20 mouse cellular contexts compared by ENCODE assay signal in the genomic region with DNA sequence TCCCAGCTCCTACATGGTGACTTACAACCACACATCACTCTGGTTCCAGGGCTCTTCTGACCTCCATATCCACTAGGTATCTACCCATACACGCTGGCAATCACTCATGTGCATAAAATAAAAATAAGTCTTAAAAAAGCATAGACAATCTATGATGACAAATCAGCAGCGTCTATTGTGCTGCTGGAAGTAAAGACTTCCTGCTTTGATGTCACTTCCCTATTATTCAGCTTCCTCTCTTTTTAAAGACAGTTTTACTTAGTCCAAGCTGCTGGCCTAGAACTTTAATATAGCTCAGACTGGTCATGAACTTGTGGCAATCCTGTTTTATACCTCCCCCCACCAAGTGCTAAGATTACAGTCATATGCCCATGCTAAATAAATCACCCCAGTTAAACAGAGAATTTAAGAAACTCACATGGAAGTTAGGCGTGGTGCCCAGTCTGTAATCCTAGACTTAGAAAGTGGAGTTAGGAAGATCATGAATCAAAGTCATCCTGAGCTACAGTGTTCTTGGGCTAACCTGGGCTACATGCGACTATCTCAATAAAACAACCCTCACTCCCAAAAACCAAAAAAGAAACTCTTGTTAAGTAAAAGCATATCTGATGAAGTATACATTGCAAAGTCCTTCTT. TPM values are rescaled to one million over a fixed set of nuclear protein-coding genes. Genes with fewer than 3 reads are reported as not detected.
DNase-seq lines count a peak whose midpoint lies in the region; ATAC-seq and TF ChIP-seq lines count a peak whose summit lies in the region.
"Had no signal": no experiment of that assay in that cellular context is flagged by ENCODE, and none has a peak within 500 bp of the region (broad histone marks: within the 10 kb centered on the region; RNA-seq: fewer than 3 reads in every experiment).

No protein-coding gene starts in this region.

- H3K27me3 ChIP-seq in midbrain, embryonic 11.5 days (ENCODE audit: control insufficient read depth, insufficient read depth, low read length): no peaks in the 10 kb centered on the region
- H3K27me3 ChIP-seq in intestine, postnatal 0 days (replicated peaks; ENCODE audit: control insufficient read depth, insufficient read depth, low read length): no peaks in the 10 kb centered on the region
- H3K27me3 ChIP-seq: embryonic facial prominence, embryonic 12.5 days; heart, embryonic 13.5 days; limb, embryonic 12.5 days had no signal

- peak overlapping the region; percentile 80 for H3K27ac ChIP-seq in gastrocnemius, adult 2 months
- H3K27ac ChIP-seq in midbrain, embryonic 11.5 days (ENCODE audit: low read depth, low read length): no peak overlapping the region
- H3K27ac ChIP-seq in intestine, postnatal 0 days (ENCODE audit: low read depth, low read length): no peak overlapping the region
- H3K27ac ChIP-seq: embryonic facial prominence, embryonic 12.5 days; heart, embryonic 13.5 days; hindbrain, postnatal 0 days; limb, embryonic 12.5 days had no signal

- no peak overlapping the region for H3K9ac ChIP-seq in midbrain, embryonic 11.5 days (ENCODE audit: low read length)
- H3K9ac ChIP-seq in intestine, postnatal 0 days (ENCODE audit: low read depth, low read length): no peak overlapping the region
- H3K9ac ChIP-seq: embryonic facial prominence, embryonic 12.5 days; heart, embryonic 13.5 days; limb, embryonic 12.5 days; lung, embryonic 14.5 days had no signal

- H3K4me2 ChIP-seq in midbrain, embryonic 11.5 days: no peak overlapping the region
- H3K4me2 ChIP-seq in intestine, postnatal 0 days (replicated peaks; ENCODE audit: low read depth): no peak overlapping the region
- H3K4me2 ChIP-seq: embryonic facial prominence, embryonic 12.5 days; heart, embryonic 13.5 days; limb, embryonic 12.5 days; lung, embryonic 14.5 days had no signal

- intact Hi-C loops in gastrocnemius, adult 2 months (cut with DNase I): no loop called here

- WGBS in midbrain, embryonic 11.5 days: 89% methylated on average over 4 of the region's 4 CpGs
- WGBS in intestine, postnatal 0 days: 85% methylated on average over 4 of the region's 4 CpGs

- H3K36me3 ChIP-seq in midbrain, embryonic 11.5 days (ENCODE audit: control insufficient read depth, insufficient read depth, low read length): peaks cover 14% of the 10 kb centered on the region
- peaks cover 46% of the 10 kb centered on the region for H3K36me3 ChIP-seq in intestine, postnatal 0 days (ENCODE audit: control insufficient read depth, insufficient read depth)

- peak overlapping the region; percentile 35 for H3K4me3 ChIP-seq in gastrocnemius, adult 2 months
- no peak overlapping the region for H3K4me3 ChIP-seq in midbrain, embryonic 11.5 days (ENCODE audit: low read depth, low read length)
- H3K4me3 ChIP-seq in intestine, postnatal 0 days (ENCODE audit: low read depth, low read length): no peak overlapping the region
- H3K4me3 ChIP-seq: embryonic facial prominence, embryonic 12.5 days; heart, embryonic 13.5 days; limb, embryonic 12.5 days had no signal

- TF ChIP-seq CTCF in gastrocnemius, adult 2 months (IDR thresholded peaks at IDR 0.05): no peak
- TF ChIP-seq CTCF in intestine, postnatal 0 days (IDR thresholded peaks at IDR 0.05; ENCODE audit: low read depth): no peak

- H3K4me1 ChIP-seq in midbrain, embryonic 11.5 days (ENCODE audit: control insufficient read depth, insufficient read depth, low read length): no peaks in the 10 kb centered on the region
- no peaks in the 10 kb centered on the region for H3K4me1 ChIP-seq in intestine, postnatal 0 days (replicated peaks; ENCODE audit: control insufficient read depth, insufficient read depth, low read length)
- H3K4me1 ChIP-seq: embryonic facial prominence, embryonic 12.5 days; limb, embryonic 12.5 days had no signal

- H3K9me3 ChIP-seq in midbrain, embryonic 11.5 days (ENCODE audit: control insufficient read depth, low read length): no peaks in the 10 kb centered on the region
- no peaks in the 10 kb centered on the region for H3K9me3 ChIP-seq in intestine, postnatal 0 days (ENCODE audit: control insufficient read depth)
- H3K9me3 ChIP-seq: embryonic facial prominence, embryonic 12.5 days; heart, embryonic 13.5 days; limb, embryonic 12.5 days had no signal

- peak; percentile 14 for ATAC-seq in activated CD4-positive, CD25-positive, alpha-beta regulatory T cell, adult 4 months
- ATAC-seq in megakaryocyte, adult 5-6 weeks (ENCODE audit: poor library complexity, severe bottlenecking): peak; percentile 77
- no peak for ATAC-seq in midbrain, embryonic 11.5 days (ENCODE audit: low FRiP score)
- no peak for ATAC-seq in intestine, postnatal 0 days
- ATAC-seq: hindbrain, postnatal 0 days; midbrain, embryonic 16.5 days had no signal

- DNase-seq in gastrocnemius, adult 2 months: peak; percentile 76
- DNase-seq in gastrocnemius, postnatal 10 days: no peak
- DNase-seq in 3T3-L1 (ENCODE audit: low read depth, low spot score): peak; percentile 10
- no peak for DNase-seq in midbrain, embryonic 11.5 days (ENCODE audit: low spot score, missing footprints)
- DNase-seq in right cerebral cortex, postnatal 25 days: no peak
- DNase-seq: cerebellum, adult 11 months; heart, postnatal 36 days; kidney, adult 8-10 months; kidney, postnatal 25 days; layer of hippocampus, adult 9-11 months; lung, embryonic 14.5 days; right cerebral cortex, postnatal 14 days had no signal

RNA-seq across cellular contexts. Expression of gene Tor1aip2, which starts 6.7 kb away (rescaled TPM):
- 10 to 100 TPM; 56.6 to 66.2 TPM for total RNA-seq in gastrocnemius, adult 2 months (2021)
- 10 to 100 TPM; 64.9 to 78.2 TPM for total RNA-seq in gastrocnemius, postnatal 10 days (2021)
- polyA plus RNA-seq in activated CD4-positive, CD25-positive, alpha-beta regulatory T cell, adult 4 months (2017; shearing (Covaris generic)): 10 to 100 TPM; 42.7 to 47.7 TPM
- 67.4 and 71.1 TPM in 2 replicates for total RNA-seq in megakaryocyte, adult 5-6 weeks (2015)
- total RNA-seq in megakaryocyte, adult 5-6 weeks (2017): 36.6 and 38.4 TPM in 2 replicates
- polyA plus RNA-seq in midbrain, embryonic 11.5 days (2014; fragmentation: Nextera tagmentation; extraction: Ambion mirVana): 115 and 131 TPM in 2 replicates
- 129 and 142 TPM in 2 replicates for polyA plus RNA-seq in intestine, postnatal 0 days (2015; fragmentation: Nextera tagmentation; extraction: Ambion mirVana)

RNA-seq across cellular contexts. Expression of gene Tor1aip1, which starts 7.8 kb away (rescaled TPM):
- total RNA-seq in gastrocnemius, adult 2 months (2021): 100 to 1,000 TPM; 115 to 138 TPM
- 10 to 100 TPM; 74.1 to 76.2 TPM for total RNA-seq in gastrocnemius, postnatal 10 days (2021)
- polyA plus RNA-seq in activated CD4-positive, CD25-positive, alpha-beta regulatory T cell, adult 4 months (2017; shearing (Covaris generic)): 100 to 1,000 TPM; 102 to 103 TPM
- 152 and 164 TPM in 2 replicates for total RNA-seq in megakaryocyte, adult 5-6 weeks (2015)
- 66.1 and 109 TPM in 2 replicates for total RNA-seq in megakaryocyte, adult 5-6 weeks (2017)
- 35.3 and 37.8 TPM in 2 replicates for polyA plus RNA-seq in midbrain, embryonic 11.5 days (2014; fragmentation: Nextera tagmentation; extraction: Ambion mirVana)
- 34.6 and 34.7 TPM in 2 replicates for polyA plus RNA-seq in intestine, postnatal 0 days (2015; fragmentation: Nextera tagmentation; extraction: Ambion mirVana)

RNA-seq across cellular contexts. Expression of gene Cep350, which starts 55.4 kb away (rescaled TPM):
- total RNA-seq in gastrocnemius, adult 2 months (2021): 10 to 100 TPM; 39.6 to 41.6 TPM
- 10 to 100 TPM; 33.6 to 37.5 TPM for total RNA-seq in gastrocnemius, postnatal 10 days (2021)
- 1 to 10 TPM; 9.6 to 9.7 TPM for polyA plus RNA-seq in activated CD4-positive, CD25-positive, alpha-beta regulatory T cell, adult 4 months (2017; shearing (Covaris generic))
- 63.2 and 71.0 TPM in 2 replicates for total RNA-seq in megakaryocyte, adult 5-6 weeks (2015)
- 56.6 and 73.9 TPM in 2 replicates for total RNA-seq in megakaryocyte, adult 5-6 weeks (2017)
- polyA plus RNA-seq in midbrain, embryonic 11.5 days (2014; fragmentation: Nextera tagmentation; extraction: Ambion mirVana): 6.7 and 6.9 TPM in 2 replicates
- 12.8 and 14.1 TPM in 2 replicates for polyA plus RNA-seq in intestine, postnatal 0 days (2015; fragmentation: Nextera tagmentation; extraction: Ambion mirVana)

Comparison
In these comparisons a context has a peak if more than half of its experiments do, and no peak if none do; other contexts are left out.
1. DNase-seq: peak in gastrocnemius, adult 2 months (single experiment) and 3T3-L1 (single experiment); none in gastrocnemius, postnatal 10 days (single experiment), midbrain, embryonic 11.5 days (single experiment) and right cerebral cortex, postnatal 25 days (single experiment).
2. ATAC-seq: peak in activated CD4-positive, CD25-positive, alpha-beta regulatory T cell, adult 4 months (single experiment) and megakaryocyte, adult 5-6 weeks (single experiment); none in midbrain, embryonic 11.5 days (single experiment) and intestine, postnatal 0 days (single experiment).